Mouse (Mus musculus) erythroblast, embryonic 14.5 days (primary cell): Measurements from ENCODE around the gene Nup210l.

Experiments
- GATA1 ChIP-seq: IDR thresholded peaks from 2 replicates; pipeline ENCODE4 v1.6.1; 2012; ENCODE audit warnings: low read length, inconsistent platforms, mixed read lengths
- TAL1 ChIP-seq: IDR thresholded peaks from 3 replicates; pipeline ENCODE4 v1.6.1; 2012; ENCODE audit warnings: low read length, inconsistent platforms, mixed read lengths

- TF ChIP-seq GATA1 (no peak), TAL1 (no peak)
These were observed 93.6 kb downstream of the Nup210l start for GRCm38 (mm10) chr3:90197548-90197947.
